In genomic region chr19:5490898-5491708, GRCm38 (mm10) we compare ENCODE assay signal across 8 mouse cellular contexts. TPM values are rescaled to one million over a fixed set of nuclear protein-coding genes. Genes with fewer than 3 reads are reported as not detected.
DNase-seq lines count a peak whose midpoint lies in the region; ATAC-seq lines count a peak whose summit lies in the region.

No protein-coding gene starts in this region.

- WGBS in heart, embryonic 14.5 days, result 0% methylated on average over 57 of the region's 59 CpGs
- under 1% methylated on average over 59 of the region's 59 CpGs for whole genome bisulfite sequencing in liver, embryonic 13.5 days (ENCODE audit: insufficient replicate concordance)
- WGBS in stomach, embryonic 15.5 days, result under 1% methylated on average over 59 of the region's 59 CpGs

- no peaks in the 10 kb centered on the region for H3K9me3 ChIP-seq in heart, embryonic 14.5 days (ENCODE audit: control insufficient read depth, low read length)
- no peaks in the 10 kb centered on the region for H3K9me3 ChIP-seq in liver, embryonic 13.5 days (replicated peaks)
- H3K9me3 ChIP-seq in stomach, embryonic 15.5 days, result no peaks in the 10 kb centered on the region

- H3K4me1 ChIP-seq in heart, embryonic 14.5 days (ENCODE audit: control insufficient read depth in 2 of 2, insufficient read depth in 2 of 2, low read length in 2 of 2), result peaks cover 11 to 27% of the 10 kb centered on the region in 2 experiments
- peaks cover 59% of the 10 kb centered on the region for H3K4me1 ChIP-seq in liver, embryonic 13.5 days (replicated peaks)
- peaks cover 35% of the 10 kb centered on the region for H3K4me1 ChIP-seq in stomach, embryonic 15.5 days

- peak overlapping the region; percentile 98 to 99 for H3K4me3 ChIP-seq in heart, embryonic 14.5 days (ENCODE audit: control insufficient read depth in 1 of 2, insufficient read depth in 1 of 2, low read depth in 1 of 2, low read length in 2 of 2)
- H3K4me3 ChIP-seq in liver, embryonic 13.5 days (replicated peaks), result peak overlapping the region; percentile 99
- H3K4me3 ChIP-seq in stomach, embryonic 15.5 days (replicated peaks), result peak overlapping the region; percentile 98

- DNase-seq in B cell, adult 2 months, result peak; percentile 91
- DNase-seq in adrenal gland, postnatal 4 days (ENCODE audit: low spot score in 2 of 2), result peak; percentile 59 to 79
- DNase-seq in kidney, postnatal 14 days, result peak; percentile 91
- peak; percentile 77 for DNase-seq in liver, embryonic 13.5 days
- DNase-seq in natural killer cell, adult 2 months (ENCODE audit: low spot score in 2 of 2), result peak; percentile 91

- H3K9ac ChIP-seq in heart, embryonic 14.5 days (ENCODE audit: low read length), result peak overlapping the region; percentile 99
- H3K9ac ChIP-seq in liver, embryonic 13.5 days, result peak overlapping the region; percentile 100
- H3K9ac ChIP-seq in stomach, embryonic 15.5 days, result peak overlapping the region; percentile 99

- H3K27ac ChIP-seq in heart, embryonic 14.5 days (replicated peaks in 1 of 2; ENCODE audit: control insufficient read depth in 1 of 2, insufficient read depth in 1 of 2, low read depth in 2 of 2, low read length in 2 of 2), result peak overlapping the region; percentile 96 to 100
- peak overlapping the region; percentile 100 for H3K27ac ChIP-seq in liver, embryonic 13.5 days
- H3K27ac ChIP-seq in stomach, embryonic 15.5 days, result peak overlapping the region; percentile 100

- peaks cover 50% of the 10 kb centered on the region for H3K36me3 ChIP-seq in heart, embryonic 14.5 days (ENCODE audit: control insufficient read depth, insufficient read depth, low read length)
- peaks cover 48% of the 10 kb centered on the region for H3K36me3 ChIP-seq in liver, embryonic 13.5 days
- peaks cover 31% of the 10 kb centered on the region for H3K36me3 ChIP-seq in stomach, embryonic 15.5 days

- H3K4me2 ChIP-seq in heart, embryonic 14.5 days (ENCODE audit: low read length), result peak overlapping the region; percentile 92
- peak overlapping the region; percentile 86 for H3K4me2 ChIP-seq in liver, embryonic 13.5 days
- H3K4me2 ChIP-seq in stomach, embryonic 15.5 days, result peak overlapping the region; percentile 50

- H3K27me3 ChIP-seq in heart, embryonic 14.5 days (ENCODE audit: control insufficient read depth, insufficient read depth, low read length), result no peaks in the 10 kb centered on the region
- H3K27me3 ChIP-seq in liver, embryonic 13.5 days, result no peaks in the 10 kb centered on the region
- H3K27me3 ChIP-seq in stomach, embryonic 15.5 days (replicated peaks), result no peaks in the 10 kb centered on the region

- ATAC-seq in erythroid progenitor cell, adult 5-6 weeks (replicated peaks; ENCODE audit: low FRiP score, poor library complexity, severe bottlenecking), result peak; percentile 36
- peak; percentile 11; the same call in 1 of the 2 replicates for ATAC-seq in heart, embryonic 14.5 days (ENCODE audit: insufficient number of reproducible peaks, insufficient read depth, low FRiP score, low read depth)
- ATAC-seq in liver, embryonic 13.5 days (ENCODE audit: low read depth), result peak; percentile 44
- peak; percentile 17; the same call in 1 of the 2 replicates for ATAC-seq in stomach, embryonic 15.5 days (ENCODE audit: insufficient read depth, low FRiP score, low read depth)

RNA-seq across cellular contexts. Expression of gene Cfl1, which starts 0.8 kb away (rescaled TPM):
- total RNA-seq in adrenal gland, postnatal 4 days (2021), result 100 to 1,000 TPM; 789 to 859 TPM
- 720 and 762 TPM in 2 replicates for total RNA-seq in erythroid progenitor cell, adult 5-6 weeks (2015; ENCODE audit: low replicate concordance)
- total RNA-seq in erythroid progenitor cell, adult 5-6 weeks (2017; ENCODE audit: low replicate concordance), result 460 and 469 TPM in 2 replicates
- 1,876 and 1,886 TPM in 2 replicates for polyA plus RNA-seq in heart, embryonic 14.5 days (2014; fragmentation: Nextera tagmentation; extraction: Ambion mirVana)
- 1,341 and 1,482 TPM in 2 replicates for polyA plus RNA-seq in liver, embryonic 13.5 days (2015; fragmentation: Nextera tagmentation; extraction: Ambion mirVana)
- polyA plus RNA-seq in stomach, embryonic 15.5 days (2015; fragmentation: Nextera tagmentation; extraction: Ambion mirVana), result 2,358 and 2,394 TPM in 2 replicates

RNA-seq across cellular contexts. Expression of gene Mus81, which starts 2.9 kb away (rescaled TPM):
- 10 to 100 TPM; 24.9 to 29.8 TPM for total RNA-seq in adrenal gland, postnatal 4 days (2021)
- 2.5 and 59.5 TPM in 2 replicates for total RNA-seq in erythroid progenitor cell, adult 5-6 weeks (2015; ENCODE audit: low replicate concordance)
- 6.5 and 11.2 TPM in 2 replicates for total RNA-seq in erythroid progenitor cell, adult 5-6 weeks (2017; ENCODE audit: low replicate concordance)
- 36.6 and 37.5 TPM in 2 replicates for polyA plus RNA-seq in heart, embryonic 14.5 days (2014; fragmentation: Nextera tagmentation; extraction: Ambion mirVana)
- polyA plus RNA-seq in liver, embryonic 13.5 days (2015; fragmentation: Nextera tagmentation; extraction: Ambion mirVana), result 16.3 and 16.8 TPM in 2 replicates
- polyA plus RNA-seq in stomach, embryonic 15.5 days (2015; fragmentation: Nextera tagmentation; extraction: Ambion mirVana), result 35.6 and 36.3 TPM in 2 replicates

RNA-seq across cellular contexts. Expression of gene 1700020D05Rik, which starts 12.5 kb away (rescaled TPM):
- total RNA-seq in adrenal gland, postnatal 4 days (2021), result 1 to 10 TPM; 3.0 to 3.5 TPM
- 21.4 and 25.6 TPM in 2 replicates for total RNA-seq in erythroid progenitor cell, adult 5-6 weeks (2015; ENCODE audit: low replicate concordance)
- 13.8 and 18.7 TPM in 2 replicates for total RNA-seq in erythroid progenitor cell, adult 5-6 weeks (2017; ENCODE audit: low replicate concordance)
- 0.20 TPM in 2 replicates for polyA plus RNA-seq in heart, embryonic 14.5 days (2014; fragmentation: Nextera tagmentation; extraction: Ambion mirVana)
- 0.09 TPM in 1 of 2 replicates, not detected in the other for polyA plus RNA-seq in liver, embryonic 13.5 days (2015; fragmentation: Nextera tagmentation; extraction: Ambion mirVana)
- polyA plus RNA-seq in stomach, embryonic 15.5 days (2015; fragmentation: Nextera tagmentation; extraction: Ambion mirVana), result not detected in 2 replicates

RNA-seq across cellular contexts. Expression of gene Efemp2, which starts 17.3 kb away (rescaled TPM):
- total RNA-seq in adrenal gland, postnatal 4 days (2021), result 10 to 100 TPM; 80.0 to 88.0 TPM
- total RNA-seq in erythroid progenitor cell, adult 5-6 weeks (2015; ENCODE audit: low replicate concordance), result 5.0 TPM in 1 of 2 replicates, not detected in the other
- total RNA-seq in erythroid progenitor cell, adult 5-6 weeks (2017; ENCODE audit: low replicate concordance), result not detected in 2 replicates
- polyA plus RNA-seq in heart, embryonic 14.5 days (2014; fragmentation: Nextera tagmentation; extraction: Ambion mirVana), result 60.8 and 68.9 TPM in 2 replicates
- polyA plus RNA-seq in liver, embryonic 13.5 days (2015; fragmentation: Nextera tagmentation; extraction: Ambion mirVana), result 20.4 and 21.4 TPM in 2 replicates
- 145 and 152 TPM in 2 replicates for polyA plus RNA-seq in stomach, embryonic 15.5 days (2015; fragmentation: Nextera tagmentation; extraction: Ambion mirVana)

RNA-seq across cellular contexts. Expression of gene Snx32, which starts 19.2 kb away (rescaled TPM):
- 10 to 100 TPM; 15.1 to 16.0 TPM for total RNA-seq in adrenal gland, postnatal 4 days (2021)
- total RNA-seq in erythroid progenitor cell, adult 5-6 weeks (2015; ENCODE audit: low replicate concordance), result 35.3 and 43.6 TPM in 2 replicates
- 42.5 and 42.7 TPM in 2 replicates for total RNA-seq in erythroid progenitor cell, adult 5-6 weeks (2017; ENCODE audit: low replicate concordance)
- polyA plus RNA-seq in heart, embryonic 14.5 days (2014; fragmentation: Nextera tagmentation; extraction: Ambion mirVana), result 16.5 and 17.9 TPM in 2 replicates
- polyA plus RNA-seq in liver, embryonic 13.5 days (2015; fragmentation: Nextera tagmentation; extraction: Ambion mirVana), result 6.4 and 7.0 TPM in 2 replicates
- polyA plus RNA-seq in stomach, embryonic 15.5 days (2015; fragmentation: Nextera tagmentation; extraction: Ambion mirVana), result 8.8 and 11.1 TPM in 2 replicates

Comparison
In these comparisons a context has a peak if more than half of its experiments do, and no peak if none do; other contexts are left out.
1. Peak in every context shown above with its lines: DNase-seq, ATAC-seq, H3K4me3 ChIP-seq and H3K27ac ChIP-seq.